Mouse (Mus musculus): Measurements from ENCODE around the gene Mink1. TPM values are rescaled to one million over a fixed set of nuclear protein-coding genes. Genes with fewer than 3 reads are reported as not detected.
A peak's percentile ranks its signal among the peaks of the same experiment; 100 is the strongest.

Mink1 gene
- polyA plus RNA-seq, 1 experiment from 2014 or later = 9.8 TPM

GRCm38 (mm10) chr11:70540928-70541327 lies 21.8 kb upstream of the Mink1 start:
- H3K4me3 ChIP-seq (ENCODE audit: low read length) = peak overlapping the region; percentile 72
- H3K27me3 ChIP-seq (ENCODE audit: control insufficient read depth, insufficient read depth, low read length) = no peaks in the 10 kb centered on the region
- no peak for ATAC-seq (replicated peaks; ENCODE audit: extremely low read depth, insufficient read depth, low FRiP score)
- H3K9me3 ChIP-seq (replicated peaks; ENCODE audit: control insufficient read depth, low read length) = no peaks in the 10 kb centered on the region
- peaks cover under 1% of the 10 kb centered on the region; the same call in 1 of the 2 replicates for H3K36me3 ChIP-seq (ENCODE audit: control insufficient read depth, insufficient read depth)
- peaks cover 10% of the 10 kb centered on the region for H3K4me1 ChIP-seq (ENCODE audit: control insufficient read depth, insufficient read depth, low read length)
- H3K4me2 ChIP-seq (ENCODE audit: low read depth, low read length) = peak overlapping the region; percentile 71
- H3K9ac ChIP-seq (ENCODE audit: low read length) = peak overlapping the region; percentile 84
- no peak overlapping the region for H3K27ac ChIP-seq (ENCODE audit: low read length)
- WGBS = 82% methylated on average over 7 of the region's 7 CpGs

- ATAC-seq (replicated peaks; ENCODE audit: extremely low read depth, insufficient read depth, low FRiP score) = no peak
- Histone ChIP-seq H3K4me2 (ENCODE audit: low read depth, low read length) (peak overlapping the region; percentile 71; the same call in 1 of the 2 replicates), H3K4me1 (ENCODE audit: control insufficient read depth, insufficient read depth, low read length) (peaks cover 10% of the 10 kb centered on the region), H3K4me3 (ENCODE audit: low read length) (no peak overlapping the region), H3K9ac (ENCODE audit: low read length) (no peak overlapping the region), H3K27me3 (ENCODE audit: control insufficient read depth, insufficient read depth, low read length) (no peaks in the 10 kb centered on the region), H3K27ac (ENCODE audit: low read length) (no peak overlapping the region), H3K36me3 (ENCODE audit: control insufficient read depth, insufficient read depth) (peaks cover 5% of the 10 kb centered on the region; the same call in 1 of the 2 replicates), H3K9me3 (replicated peaks; ENCODE audit: control insufficient read depth, low read length) (no peaks in the 10 kb centered on the region)
- WGBS = 72% methylated on average over 5 of the region's 5 CpGs
Measured at GRCm38 (mm10) chr11:70541415-70541814, 21.3 kb upstream of the Mink1 start.

- no peak overlapping the region for H3K4me3 ChIP-seq (ENCODE audit: low read length)
- no peak overlapping the region for H3K9ac ChIP-seq (ENCODE audit: low read length)
- ATAC-seq (replicated peaks; ENCODE audit: extremely low read depth, insufficient read depth, low FRiP score) = no peak
- H3K27ac ChIP-seq (ENCODE audit: low read length) = 0 out of 2 replicates have a peak overlapping the region, but pooled peaks have one; percentile 14
- H3K27me3 ChIP-seq (ENCODE audit: control insufficient read depth, insufficient read depth, low read length) = no peaks in the 10 kb centered on the region
- H3K4me1 ChIP-seq (ENCODE audit: control insufficient read depth, insufficient read depth, low read length) = peaks cover 10% of the 10 kb centered on the region
- H3K9me3 ChIP-seq (replicated peaks; ENCODE audit: control insufficient read depth, low read length) = no peaks in the 10 kb centered on the region
- H3K4me2 ChIP-seq (ENCODE audit: low read depth, low read length) = peak overlapping the region; percentile 43
- H3K36me3 ChIP-seq (ENCODE audit: control insufficient read depth, insufficient read depth) = peaks cover 5% of the 10 kb centered on the region; the same call in 1 of the 2 replicates
- 33% methylated on average over 7 of the region's 7 CpGs for WGBS
Measured at GRCm38 (mm10) chr11:70544496-70544895, 18.2 kb upstream of the Mink1 start.

DNA sequence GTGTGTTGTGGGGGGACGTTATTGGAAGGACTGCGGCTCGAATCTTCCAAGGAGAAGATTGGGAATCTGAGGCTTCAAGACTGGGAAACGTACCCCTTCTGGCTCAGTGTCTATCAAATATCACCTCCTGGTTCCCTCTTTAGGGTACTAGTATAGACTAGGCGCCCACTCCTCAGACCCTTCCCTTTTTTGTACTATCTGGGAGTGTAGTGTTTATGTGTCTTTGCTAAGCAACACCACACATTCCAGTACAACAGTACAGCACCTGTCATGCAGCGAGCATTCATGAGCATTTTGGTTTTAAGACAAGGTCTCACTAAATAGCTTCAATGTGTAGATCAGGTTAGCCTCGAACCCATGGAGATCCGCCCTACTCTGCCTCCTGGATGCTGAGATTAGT lies 11.2 kb upstream of the Mink1 start:
- Histone ChIP-seq H3K27me3 (ENCODE audit: control insufficient read depth, insufficient read depth, low read length) (no peaks in the 10 kb centered on the region), H3K9ac (ENCODE audit: low read length) (no peak overlapping the region), H3K4me2 (ENCODE audit: low read depth, low read length) (no peak overlapping the region), H3K27ac (ENCODE audit: low read length) (no peak overlapping the region), H3K4me1 (ENCODE audit: control insufficient read depth, insufficient read depth, low read length) (no peaks in the 10 kb centered on the region), H3K9me3 (replicated peaks; ENCODE audit: control insufficient read depth, low read length) (no peaks in the 10 kb centered on the region), H3K4me3 (ENCODE audit: low read length) (no peak overlapping the region), H3K36me3 (ENCODE audit: control insufficient read depth, insufficient read depth) (peaks cover 7% of the 10 kb centered on the region; the same call in 1 of the 2 replicates)
- ATAC-seq (replicated peaks; ENCODE audit: extremely low read depth, insufficient read depth, low FRiP score) = no peak
- WGBS = 86% methylated on average over 8 of the region's 8 CpGs

- H3K4me2 ChIP-seq (ENCODE audit: low read depth, low read length) = no peak overlapping the region
- no peaks in the 10 kb centered on the region for H3K4me1 ChIP-seq (ENCODE audit: control insufficient read depth, insufficient read depth, low read length)
- no peaks in the 10 kb centered on the region for H3K27me3 ChIP-seq (ENCODE audit: control insufficient read depth, insufficient read depth, low read length)
- no peak overlapping the region for H3K9ac ChIP-seq (ENCODE audit: low read length)
- H3K9me3 ChIP-seq (replicated peaks; ENCODE audit: control insufficient read depth, low read length) = no peaks in the 10 kb centered on the region
- WGBS = 46% methylated on average over 6 of the region's 7 CpGs
- ATAC-seq (replicated peaks; ENCODE audit: extremely low read depth, insufficient read depth, low FRiP score) = no peak
- H3K4me3 ChIP-seq (ENCODE audit: low read length) = no peak overlapping the region
- peaks cover 14% of the 10 kb centered on the region; the same call in 1 of the 2 replicates for H3K36me3 ChIP-seq (ENCODE audit: control insufficient read depth, insufficient read depth)
- no peak overlapping the region for H3K27ac ChIP-seq (ENCODE audit: low read length)
Measured at GRCm38 (mm10) chr11:70553940-70554339, 8.7 kb upstream of the Mink1 start.

GRCm38 (mm10) chr11:70557545-70557944 lies 5.1 kb upstream of the Mink1 start:
- Histone ChIP-seq H3K4me2 (ENCODE audit: low read depth, low read length) (no peak overlapping the region), H3K9ac (ENCODE audit: low read length) (no peak overlapping the region), H3K4me1 (ENCODE audit: control insufficient read depth, insufficient read depth, low read length) (peaks cover 5% of the 10 kb centered on the region), H3K27me3 (ENCODE audit: control insufficient read depth, insufficient read depth, low read length) (no peaks in the 10 kb centered on the region), H3K36me3 (ENCODE audit: control insufficient read depth, insufficient read depth) (peaks cover 14% of the 10 kb centered on the region; the same call in 1 of the 2 replicates), H3K4me3 (ENCODE audit: low read length) (no peak overlapping the region), H3K27ac (ENCODE audit: low read length) (no peak overlapping the region), H3K9me3 (replicated peaks; ENCODE audit: control insufficient read depth, low read length) (no peaks in the 10 kb centered on the region)
- ATAC-seq (replicated peaks; ENCODE audit: extremely low read depth, insufficient read depth, low FRiP score) = no peak
- 88% methylated on average over 9 of the region's 9 CpGs for WGBS

GRCm38 (mm10) chr11:70561937-70562286 lies 769 bp upstream of the Mink1 start:
- 3% methylated on average over 2 of the region's 2 CpGs for WGBS
- H3K9ac ChIP-seq (ENCODE audit: low read length) = peak overlapping the region; percentile 96
- peak overlapping the region; percentile 94 for H3K4me2 ChIP-seq (ENCODE audit: low read depth, low read length)
- H3K4me3 ChIP-seq (ENCODE audit: low read length) = peak overlapping the region; percentile 94
- H3K9me3 ChIP-seq (replicated peaks; ENCODE audit: control insufficient read depth, low read length) = no peaks in the 10 kb centered on the region
- no peak for ATAC-seq (replicated peaks; ENCODE audit: extremely low read depth, insufficient read depth, low FRiP score)
- H3K4me1 ChIP-seq (ENCODE audit: control insufficient read depth, insufficient read depth, low read length) = peaks cover 28% of the 10 kb centered on the region
- H3K27ac ChIP-seq (ENCODE audit: low read length) = peak overlapping the region; percentile 75
- 0 out of 2 replicates have a peak, but pooled peaks cover 5% of the 10 kb centered on the region for H3K36me3 ChIP-seq (ENCODE audit: control insufficient read depth, insufficient read depth)
- H3K27me3 ChIP-seq (ENCODE audit: control insufficient read depth, insufficient read depth, low read length) = no peaks in the 10 kb centered on the region

DNA sequence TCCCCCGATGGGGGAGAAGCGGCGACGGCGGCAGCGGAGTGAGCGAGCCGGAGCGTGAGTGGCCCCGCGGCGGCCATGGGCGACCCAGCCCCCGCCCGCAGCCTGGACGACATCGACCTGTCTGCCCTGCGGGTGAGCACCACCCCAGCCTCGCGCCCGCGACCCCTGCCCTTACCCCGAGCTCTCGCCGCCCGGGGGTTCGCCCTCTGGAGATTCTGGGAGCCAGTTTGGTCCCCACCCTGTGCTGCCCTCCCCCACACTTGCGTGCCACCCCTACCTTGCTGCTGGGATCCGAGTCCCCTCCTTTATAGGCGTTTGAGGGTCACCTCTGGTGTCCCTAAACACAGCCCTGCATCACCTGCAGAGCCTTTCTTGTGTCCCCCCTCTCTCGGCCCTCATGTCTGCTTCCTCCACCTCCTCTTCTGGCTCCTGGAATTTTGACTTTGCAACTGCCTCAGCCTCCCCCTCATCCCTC lies 351 bp downstream of the Mink1 start:
- 0% methylated on average over 21 of the region's 31 CpGs for WGBS
- ATAC-seq (replicated peaks; ENCODE audit: extremely low read depth, insufficient read depth, low FRiP score) = peak; percentile 8
- Histone ChIP-seq H3K27me3 (ENCODE audit: control insufficient read depth, insufficient read depth, low read length) (no peaks in the 10 kb centered on the region), H3K36me3 (ENCODE audit: control insufficient read depth, insufficient read depth) (0 out of 2 replicates have a peak, but pooled peaks cover 2% of the 10 kb centered on the region), H3K9me3 (replicated peaks; ENCODE audit: control insufficient read depth, low read length) (no peaks in the 10 kb centered on the region), H3K9ac (ENCODE audit: low read length) (peak overlapping the region; percentile 96), H3K4me2 (ENCODE audit: low read depth, low read length) (peak overlapping the region; percentile 94), H3K4me1 (ENCODE audit: control insufficient read depth, insufficient read depth, low read length) (peaks cover 29% of the 10 kb centered on the region), H3K4me3 (ENCODE audit: low read length) (peak overlapping the region; percentile 94), H3K27ac (ENCODE audit: low read length) (peak overlapping the region; percentile 88)

DNA sequence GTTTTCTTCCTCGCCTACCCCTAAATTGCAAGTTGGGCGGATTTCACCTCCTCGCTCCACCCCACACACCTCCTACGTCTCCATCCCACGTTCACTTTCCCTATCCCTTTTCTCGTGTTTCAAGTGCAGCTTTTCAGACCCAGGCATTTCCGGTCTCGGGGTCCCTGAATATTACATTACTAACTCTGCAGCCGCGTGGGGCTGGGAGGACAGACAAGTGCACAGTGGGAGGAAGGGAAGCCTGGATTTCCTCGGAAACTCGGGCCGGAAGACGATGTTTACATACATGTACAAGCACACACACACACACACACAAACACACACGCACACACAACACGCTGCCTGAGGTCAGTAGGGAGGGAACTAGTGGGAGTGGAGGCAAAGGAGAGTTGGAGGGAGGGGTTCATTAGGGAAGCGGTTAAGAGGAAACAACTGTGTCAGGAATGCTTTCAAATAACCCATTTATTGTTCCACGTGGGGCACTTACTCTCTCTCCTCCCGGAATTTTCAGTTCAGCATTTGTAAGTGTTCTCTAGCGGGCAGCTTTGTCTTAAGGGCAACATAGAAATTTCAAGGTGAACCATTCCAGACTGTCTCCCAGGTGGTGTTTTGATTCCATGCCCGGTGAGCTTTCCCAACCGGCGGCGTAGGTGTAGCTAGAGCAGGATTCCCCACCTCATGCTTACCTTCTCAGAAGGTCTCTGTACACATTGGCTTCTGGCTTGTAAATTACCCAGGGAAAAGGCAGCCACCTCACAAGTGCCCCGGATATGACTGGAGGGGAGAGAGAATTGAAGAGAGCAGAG lies 992 bp downstream of the Mink1 start:
- Histone ChIP-seq H3K36me3 (ENCODE audit: control insufficient read depth, insufficient read depth) (no peaks in the 10 kb centered on the region), H3K9ac (ENCODE audit: low read length) (peak overlapping the region; percentile 96), H3K4me1 (ENCODE audit: control insufficient read depth, insufficient read depth, low read length) (peaks cover 29% of the 10 kb centered on the region), H3K9me3 (replicated peaks; ENCODE audit: control insufficient read depth, low read length) (no peaks in the 10 kb centered on the region), H3K4me3 (ENCODE audit: low read length) (peak overlapping the region; percentile 94), H3K27ac (ENCODE audit: low read length) (peak overlapping the region; percentile 88), H3K27me3 (ENCODE audit: control insufficient read depth, insufficient read depth, low read length) (no peaks in the 10 kb centered on the region), H3K4me2 (ENCODE audit: low read depth, low read length) (peak overlapping the region; percentile 94)
- WGBS = 4% methylated on average over 25 of the region's 25 CpGs
- ATAC-seq (replicated peaks; ENCODE audit: extremely low read depth, insufficient read depth, low FRiP score) = no peak
